Comparison of ENCODE assay signal across 9 mouse cellular contexts in the genomic region with DNA sequence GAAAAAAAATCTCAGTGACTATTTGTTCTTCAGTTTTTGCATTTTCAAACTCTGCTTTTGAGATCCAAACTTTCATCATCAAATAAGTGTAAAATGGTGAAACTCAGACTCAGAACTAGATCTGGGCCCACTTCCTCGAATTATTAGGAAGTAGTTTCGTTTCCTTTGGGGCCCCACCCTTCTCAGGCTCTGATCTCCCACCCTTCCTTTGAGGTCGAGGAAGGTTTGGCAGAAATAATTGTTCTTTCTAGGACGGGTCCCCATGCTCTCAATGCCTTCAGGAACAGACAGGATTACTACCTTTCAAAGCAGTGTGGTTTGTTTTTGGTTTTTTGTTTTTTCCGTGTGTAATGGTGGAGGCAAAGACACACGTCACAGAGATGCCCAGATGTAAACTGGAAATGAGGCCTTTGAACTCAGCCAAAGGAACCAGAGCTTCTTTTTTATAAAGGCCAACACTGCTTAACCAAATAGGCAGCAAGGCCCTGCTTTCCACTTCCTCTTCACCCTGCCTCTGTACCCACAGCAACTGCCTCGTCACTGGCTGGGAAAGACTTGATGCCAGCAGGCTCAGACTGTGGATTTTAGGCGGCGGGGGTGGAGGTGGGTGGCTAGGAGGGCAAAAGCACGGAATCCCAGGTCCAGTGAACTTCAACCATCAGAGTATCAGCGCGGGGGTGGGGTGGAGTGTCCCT. TPM values are rescaled to one million over a fixed set of nuclear protein-coding genes. Genes with fewer than 3 reads are reported as not detected.
DNase-seq lines count a peak whose midpoint lies in the region; ATAC-seq and TF ChIP-seq lines count a peak whose summit lies in the region.
"Had no signal": no experiment of that assay in that cellular context is flagged by ENCODE, and none has a peak within 500 bp of the region (broad histone marks: within the 10 kb centered on the region; RNA-seq: fewer than 3 reads in every experiment).

No protein-coding gene starts in this region.

- WGBS in embryonic facial prominence, embryonic 15.5 days: 35% methylated on average over 12 of the region's 12 CpGs
- WGBS in lung, embryonic 15.5 days: 39% methylated on average over 12 of the region's 12 CpGs

- H3K36me3 ChIP-seq in embryonic facial prominence, embryonic 15.5 days: no peaks in the 10 kb centered on the region
- H3K36me3 ChIP-seq in lung, embryonic 15.5 days: no peaks in the 10 kb centered on the region
- H3K36me3 ChIP-seq: G1E had no signal

- no peak overlapping the region for H3K9ac ChIP-seq in embryonic facial prominence, embryonic 15.5 days
- H3K9ac ChIP-seq in lung, embryonic 15.5 days: no peak overlapping the region

- H3K27me3 ChIP-seq in embryonic facial prominence, embryonic 15.5 days: peaks cover 20% of the 10 kb centered on the region
- H3K27me3 ChIP-seq in lung, embryonic 15.5 days: peaks cover 16% of the 10 kb centered on the region; the same call in 1 of the 2 replicates

- peak; percentile 45 for DNase-seq in gastrocnemius, adult 2 months
- DNase-seq in gastrocnemius, postnatal 25 days: no peak
- DNase-seq in induced T-regulatory cell, adult 2 months (ENCODE audit: low read depth): peak; percentile 79
- peak; percentile 24 to 41 for DNase-seq in spleen, postnatal 14 days (ENCODE audit: low spot score in 2 of 2)
- DNase-seq in left cerebral cortex, postnatal 14 days (ENCODE audit: low spot score in 2 of 2): no peak
- DNase-seq in frontal cortex, postnatal 14 days (ENCODE audit: low spot score in 2 of 2): no peak

- ATAC-seq in embryonic facial prominence, embryonic 15.5 days (ENCODE audit: insufficient number of reproducible peaks, low FRiP score, low TSS enrichment, low read depth): no peak
- ATAC-seq in lung, embryonic 15.5 days (ENCODE audit: borderline replicate concordance, extremely low read depth, low FRiP score, low TSS enrichment): no peak

- peaks cover 11% of the 10 kb centered on the region for H3K4me1 ChIP-seq in embryonic facial prominence, embryonic 15.5 days
- H3K4me1 ChIP-seq in lung, embryonic 15.5 days: peaks cover 11% of the 10 kb centered on the region

- H3K27ac ChIP-seq in gastrocnemius, adult 2 months: peak overlapping the region; percentile 94
- H3K27ac ChIP-seq in embryonic facial prominence, embryonic 15.5 days (replicated peaks): no peak overlapping the region
- no peak overlapping the region for H3K27ac ChIP-seq in lung, embryonic 15.5 days

- H3K4me2 ChIP-seq in embryonic facial prominence, embryonic 15.5 days (replicated peaks): 0 out of 2 replicates have a peak overlapping the region, but pooled peaks have one; percentile 100
- peak overlapping the region; percentile 99 for H3K4me2 ChIP-seq in lung, embryonic 15.5 days

- intact Hi-C loops in gastrocnemius, adult 2 months (cut with DNase I): loop anchor here (5.0 to 10.0 kb wide), 3 partner anchors 44 to 306 kb away; partner anchors contain the start of gene Samd4
- intact Hi-C loops in left cerebral cortex, postnatal 14 days (cut with DNase I): loop anchor here (10.0 kb wide), 1 partner anchor 303 kb away; the partner anchor contains the start of gene Samd4

- H3K9me3 ChIP-seq in embryonic facial prominence, embryonic 15.5 days (replicated peaks): no peaks in the 10 kb centered on the region
- no peaks in the 10 kb centered on the region for H3K9me3 ChIP-seq in lung, embryonic 15.5 days

- no peak for TF ChIP-seq CTCF in gastrocnemius, adult 2 months (IDR thresholded peaks at IDR 0.05)

- H3K4me3 ChIP-seq in gastrocnemius, adult 2 months: peak overlapping the region; percentile 95
- no peak overlapping the region for H3K4me3 ChIP-seq in embryonic facial prominence, embryonic 15.5 days (replicated peaks)
- H3K4me3 ChIP-seq in lung, embryonic 15.5 days: peak overlapping the region; percentile 61

RNA-seq across cellular contexts. Expression of gene Gch1, which starts 1.4 kb away (rescaled TPM):
- total RNA-seq in gastrocnemius, adult 2 months (2021): 1 to 10 TPM; 2.3 to 3.0 TPM
- 1 to 10 TPM; 2.2 to 2.4 TPM for total RNA-seq in gastrocnemius, postnatal 25 days (2021)
- 1.3 and 1.6 TPM in 2 replicates for polyA plus RNA-seq in embryonic facial prominence, embryonic 15.5 days (2015; fragmentation: Nextera tagmentation; extraction: Ambion mirVana)
- 4.5 and 5.3 TPM in 2 replicates for polyA plus RNA-seq in lung, embryonic 15.5 days (2015; fragmentation: Nextera tagmentation; extraction: Ambion mirVana)
- total RNA-seq in left cerebral cortex, postnatal 14 days (2021): 1 to 10 TPM; 1.3 to 1.4 TPM

Comparison
In these comparisons a context has a peak if more than half of its experiments do, and no peak if none do; other contexts are left out.
1. DNase-seq: peak in gastrocnemius, adult 2 months (single experiment), induced T-regulatory cell, adult 2 months (single experiment) and spleen, postnatal 14 days (2 of 2); none in gastrocnemius, postnatal 25 days (single experiment), left cerebral cortex, postnatal 14 days (0 of 2) and frontal cortex, postnatal 14 days (0 of 2).